In the genomic region with DNA sequence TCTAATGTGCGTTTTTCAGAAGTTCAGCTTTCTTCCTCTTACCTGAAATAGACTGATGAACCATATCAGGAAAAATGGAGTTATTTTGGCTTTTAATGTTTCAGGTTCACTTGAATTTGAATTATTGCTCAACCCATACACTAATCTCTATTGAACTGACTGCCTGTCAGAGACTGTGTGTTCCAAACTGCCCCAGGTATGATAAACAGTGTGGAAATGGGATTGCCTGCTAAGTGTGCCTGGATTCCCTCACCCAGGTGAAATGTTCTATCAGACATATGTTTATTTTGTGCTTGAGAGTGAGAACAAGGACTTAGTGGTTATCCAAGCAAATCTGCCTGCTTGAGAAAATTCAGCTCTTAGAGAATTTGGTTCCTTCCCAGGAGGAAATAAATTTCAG, we compare ENCODE assay signal across 22 mouse cellular contexts.
DNase-seq lines count a peak whose midpoint lies in the region; ATAC-seq and TF ChIP-seq lines count a peak whose summit lies in the region.
"Had no signal": no experiment of that assay in that cellular context is flagged by ENCODE, and none has a peak within 500 bp of the region (broad histone marks: within the 10 kb centered on the region; RNA-seq: fewer than 3 reads in every experiment).

No protein-coding gene starts in this region.

- H3K4me3 ChIP-seq in liver, adult 2 months (ENCODE audit: insufficient read depth, low read depth, low read length), result no peak overlapping the region
- no peak overlapping the region for H3K4me3 ChIP-seq in liver, embryonic 11.5 days (ENCODE audit: low read depth, low read length)
- H3K4me3 ChIP-seq in stomach, embryonic 16.5 days (replicated peaks; ENCODE audit: low read length), result no peak overlapping the region
- no peak overlapping the region for H3K4me3 ChIP-seq in stomach, postnatal 0 days (ENCODE audit: low read depth, low read length)

- H3K4me2 ChIP-seq in liver, embryonic 11.5 days, result no peak overlapping the region
- H3K4me2 ChIP-seq in stomach, embryonic 16.5 days (ENCODE audit: low read depth, low read length), result no peak overlapping the region
- no peak overlapping the region for H3K4me2 ChIP-seq in stomach, postnatal 0 days (replicated peaks; ENCODE audit: low read depth)

- TF ChIP-seq CTCF in liver, adult 2 months (IDR thresholded peaks at IDR 0.05; ENCODE audit: low read depth, low read length), result no peak
- TF ChIP-seq CTCF in stomach, postnatal 0 days (IDR thresholded peaks at IDR 0.05; ENCODE audit: low read depth), result no peak

- TF ChIP-seq POLR2A in liver, adult 2 months (IDR thresholded peaks at IDR 0.05; ENCODE audit: extremely low read depth, insufficient read depth, low read length), result no peak

- no peak overlapping the region for H3K9ac ChIP-seq in liver, adult 2 months (ENCODE audit: low read depth, low read length)
- H3K9ac ChIP-seq in liver, embryonic 11.5 days (ENCODE audit: low read depth, low read length), result no peak overlapping the region
- H3K9ac ChIP-seq in stomach, embryonic 16.5 days (ENCODE audit: low read length), result no peak overlapping the region
- no peak overlapping the region for H3K9ac ChIP-seq in stomach, postnatal 0 days (ENCODE audit: low read length)

- ATAC-seq in liver, embryonic 11.5 days (replicated peaks; ENCODE audit: low FRiP score), result no peak
- peak; percentile 50; the same call in 1 of the 2 replicates for ATAC-seq in stomach, embryonic 16.5 days (ENCODE audit: insufficient read depth, low FRiP score)
- ATAC-seq in stomach, postnatal 0 days (ENCODE audit: low FRiP score, low TSS enrichment), result no peak
- ATAC-seq: activated CD4-positive, CD25-positive, alpha-beta regulatory T cell, adult 4 months; CD4-positive, CD25-positive, alpha-beta regulatory T cell, adult 4 months; Patski had no signal

- no peak overlapping the region for H3K27ac ChIP-seq in liver, adult 2 months (replicated peaks; ENCODE audit: insufficient read depth, low read depth, low read length)
- H3K27ac ChIP-seq in liver, embryonic 11.5 days (ENCODE audit: low read depth, low read length), result no peak overlapping the region
- H3K27ac ChIP-seq in stomach, embryonic 16.5 days (ENCODE audit: low read length), result no peak overlapping the region
- no peak overlapping the region for H3K27ac ChIP-seq in stomach, postnatal 0 days (replicated peaks)

- H3K9me3 ChIP-seq in liver, embryonic 11.5 days (ENCODE audit: control insufficient read depth, low read length), result no peaks in the 10 kb centered on the region
- H3K9me3 ChIP-seq in stomach, embryonic 16.5 days (replicated peaks; ENCODE audit: control insufficient read depth, low read length), result no peaks in the 10 kb centered on the region
- no peaks in the 10 kb centered on the region for H3K9me3 ChIP-seq in stomach, postnatal 0 days (ENCODE audit: control insufficient read depth, low read length)
- H3K9me3 ChIP-seq: G1E had no signal

- 73% methylated on average over 1 of the region's 1 CpGs for WGBS in liver, adult 2 months
- 73% methylated on average over 1 of the region's 1 CpGs for WGBS in liver, embryonic 11.5 days
- 58% methylated on average over 1 of the region's 1 CpGs for WGBS in stomach, embryonic 16.5 days
- 71% methylated on average over 1 of the region's 1 CpGs for WGBS in stomach, postnatal 0 days

- TF ChIP-seq EP300 in stomach, postnatal 0 days (optimal IDR thresholded peaks at IDR 0.05), result no peak

- H3K36me3 ChIP-seq in liver, adult 2 months (ENCODE audit: control insufficient read depth, insufficient read depth, low read length), result no peaks in the 10 kb centered on the region
- no peaks in the 10 kb centered on the region for H3K36me3 ChIP-seq in liver, embryonic 11.5 days (ENCODE audit: control insufficient read depth, insufficient read depth, low read length)
- no peaks in the 10 kb centered on the region for H3K36me3 ChIP-seq in stomach, embryonic 16.5 days (ENCODE audit: control insufficient read depth, insufficient read depth, low read length)
- H3K36me3 ChIP-seq in stomach, postnatal 0 days (ENCODE audit: control insufficient read depth, insufficient read depth, low read length), result no peaks in the 10 kb centered on the region
- H3K36me3 ChIP-seq: G1E had no signal

- peak; percentile 62 for DNase-seq in liver, adult 2 months (ENCODE audit: extremely low read depth, low read depth, low spot score)
- DNase-seq in liver, embryonic 11.5 days (ENCODE audit: low spot score), result no peak
- no peak for DNase-seq in stomach, postnatal 0 days (ENCODE audit: low spot score)
- DNase-seq in fat pad, adult 2 months (ENCODE audit: extremely low read depth, low read depth, low spot score), result peak; percentile 50
- DNase-seq in gonadal fat pad, adult 2 months (ENCODE audit: low read depth), result peak; percentile 34
- no peak for DNase-seq in layer of hippocampus, postnatal 36 days
- DNase-seq in cerebellum, postnatal 10 days, result no peak
- DNase-seq: adrenal gland, adult 2 months; adrenal gland, adult 8-10 months; adrenal gland, postnatal 10 days; adrenal gland, postnatal 14 days; adrenal gland, postnatal 25 days; adrenal gland, postnatal 36 days; B cell, adult 2 months; cerebellum, adult 11 months; cerebellum, adult 11-12 months had no signal

- H3K79me2 ChIP-seq in liver, adult 2 months (ENCODE audit: control insufficient read depth, insufficient read depth, low read length), result no peaks in the 10 kb centered on the region

- H3K4me1 ChIP-seq in liver, adult 2 months (ENCODE audit: control insufficient read depth, insufficient read depth, low read length), result no peaks in the 10 kb centered on the region
- H3K4me1 ChIP-seq in liver, embryonic 11.5 days (replicated peaks; ENCODE audit: control insufficient read depth, insufficient read depth, low read length), result no peaks in the 10 kb centered on the region
- no peaks in the 10 kb centered on the region for H3K4me1 ChIP-seq in stomach, embryonic 16.5 days (ENCODE audit: control insufficient read depth, insufficient read depth, low read length)
- H3K4me1 ChIP-seq in stomach, postnatal 0 days (replicated peaks; ENCODE audit: control insufficient read depth, insufficient read depth), result no peaks in the 10 kb centered on the region

- no peaks in the 10 kb centered on the region for H3K27me3 ChIP-seq in liver, adult 2 months (ENCODE audit: control insufficient read depth, insufficient read depth, low read length)
- H3K27me3 ChIP-seq in liver, embryonic 11.5 days (replicated peaks; ENCODE audit: control insufficient read depth, insufficient read depth, low read length), result no peaks in the 10 kb centered on the region
- H3K27me3 ChIP-seq in stomach, embryonic 16.5 days (ENCODE audit: control insufficient read depth, insufficient read depth, low read length), result no peaks in the 10 kb centered on the region
- no peaks in the 10 kb centered on the region for H3K27me3 ChIP-seq in stomach, postnatal 0 days (ENCODE audit: control insufficient read depth, insufficient read depth, low read length)
- H3K27me3 ChIP-seq: CH12.LX, Patski had no signal

Comparison
In these comparisons a context has a peak if more than half of its experiments do, and no peak if none do; other contexts are left out.
1. DNase-seq: peak in liver, adult 2 months (single experiment), fat pad, adult 2 months (single experiment) and gonadal fat pad, adult 2 months (single experiment); none in liver, embryonic 11.5 days (single experiment), stomach, postnatal 0 days (single experiment), layer of hippocampus, postnatal 36 days (0 of 2) and cerebellum, postnatal 10 days (0 of 2).